Mouse (Mus musculus) bone marrow macrophage, adult 2 months (primary cell): ENCODE data around the gene Pcdh7.

Experiments
- CTCF ChIP-seq: IDR thresholded peaks from 2 replicates; pipeline ENCODE4 v1.5.1; 2012; ENCODE audit warnings: low read depth, mild to moderate bottlenecking, low read length, moderate library complexity
- POLR2A ChIP-seq: IDR thresholded peaks from 2 replicates; pipeline ENCODE4 v1.6.1; 2012; ENCODE audit warnings: mild to moderate bottlenecking, low read depth, low read length, borderline replicate concordance

- TF ChIP-seq CTCF (no peak), POLR2A (no peak)
Observed at GRCm38 (mm10) chr5:57733451-57733850, 15.7 kb downstream of the Pcdh7 start.
